Mouse (Mus musculus) mouse trophoblast stem cell (cell line): ENCODE data around the gene Erf.

Source experiments
- in situ Hi-C, 2 experiments: fragments of 300-500 bp; cut with MseI, MboI; formaldehyde crosslinking; loops; 2 replicates in 1 of 2; 3 replicates in 1 of 2; pipeline ENCODE4 v1.15.1; 2025

The Erf gene

DNA sequence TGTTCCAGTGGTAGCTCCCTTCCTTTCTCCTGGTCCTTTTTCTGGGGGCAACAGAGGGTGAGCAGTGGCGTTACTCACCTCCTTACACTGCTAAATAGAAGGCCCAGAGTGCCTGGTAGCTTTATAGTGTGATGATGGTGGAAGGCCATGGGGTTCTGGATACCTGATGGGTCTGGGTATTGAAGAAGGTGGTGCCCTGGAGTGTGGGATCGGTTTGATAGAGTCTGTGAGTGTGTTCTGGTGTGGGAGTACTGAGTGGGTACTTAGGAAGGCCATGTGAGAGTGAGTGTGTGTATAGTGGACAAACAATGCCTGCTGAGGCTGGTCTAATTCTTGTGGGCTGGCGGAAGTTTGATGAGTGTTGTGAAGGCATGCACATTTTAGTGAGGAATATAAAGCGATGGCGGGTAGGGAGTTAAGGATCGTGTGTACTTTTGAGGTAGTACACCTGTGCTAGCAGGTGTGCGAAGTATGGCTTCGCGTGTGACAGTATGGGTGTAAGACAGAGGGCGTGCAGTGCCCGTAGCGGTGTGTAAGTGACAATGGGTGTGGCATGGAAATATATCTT lies 30.7 kb upstream of the Erf start:
- in situ Hi-C loops: no loop called here

DNA sequence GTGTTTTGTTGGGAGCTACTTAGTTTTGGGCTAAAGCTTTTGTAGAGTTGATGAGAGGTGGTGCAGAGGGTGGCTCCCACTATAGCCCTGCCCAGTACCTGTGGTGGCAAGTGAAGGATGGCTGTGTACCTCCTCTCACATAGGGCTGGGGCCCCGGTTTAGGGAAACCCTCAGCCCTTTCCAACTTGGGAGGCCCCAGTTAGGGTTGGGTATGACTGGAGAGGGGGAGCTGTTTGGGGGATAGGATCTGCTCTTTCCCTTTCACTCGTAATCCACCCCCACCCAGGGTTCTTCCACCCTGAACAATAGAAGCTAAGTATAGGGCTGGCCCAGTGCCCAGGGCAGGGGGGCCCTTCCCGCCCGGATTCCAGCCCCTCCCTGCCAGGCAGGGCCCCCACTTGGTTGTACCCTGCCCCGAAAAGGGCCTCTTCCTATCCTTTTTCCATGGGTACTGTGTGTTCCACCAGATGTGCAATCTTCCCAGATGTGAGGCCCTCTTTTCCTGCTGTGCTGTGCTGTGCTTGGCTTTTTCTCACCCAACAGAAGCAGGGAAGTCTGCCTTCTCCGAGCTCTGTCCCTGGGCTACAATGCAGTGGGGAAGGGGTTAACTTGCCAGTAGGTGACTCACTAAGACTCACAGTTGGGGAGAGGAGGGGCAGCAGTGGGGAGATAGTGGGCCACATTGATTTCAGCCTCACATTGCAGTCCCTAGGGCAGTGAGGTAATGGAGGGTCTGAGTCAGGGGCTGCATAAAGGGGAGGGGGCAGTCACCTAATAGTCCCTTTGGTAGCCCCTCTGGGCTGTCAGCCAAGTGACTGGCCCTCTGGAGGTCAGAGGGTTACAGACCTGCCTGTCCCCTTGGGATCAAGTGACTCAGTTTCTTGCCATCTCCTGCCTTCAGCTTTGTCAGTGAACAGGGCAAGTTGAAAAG lies 29.6 kb upstream of the Erf start:
- in situ Hi-C loops: loop anchor here (5.0 kb wide), 2 partner anchors 38 to 43 kb away; partner anchors contain the start of gene Gsk3a (in 1 of the 2)

DNA sequence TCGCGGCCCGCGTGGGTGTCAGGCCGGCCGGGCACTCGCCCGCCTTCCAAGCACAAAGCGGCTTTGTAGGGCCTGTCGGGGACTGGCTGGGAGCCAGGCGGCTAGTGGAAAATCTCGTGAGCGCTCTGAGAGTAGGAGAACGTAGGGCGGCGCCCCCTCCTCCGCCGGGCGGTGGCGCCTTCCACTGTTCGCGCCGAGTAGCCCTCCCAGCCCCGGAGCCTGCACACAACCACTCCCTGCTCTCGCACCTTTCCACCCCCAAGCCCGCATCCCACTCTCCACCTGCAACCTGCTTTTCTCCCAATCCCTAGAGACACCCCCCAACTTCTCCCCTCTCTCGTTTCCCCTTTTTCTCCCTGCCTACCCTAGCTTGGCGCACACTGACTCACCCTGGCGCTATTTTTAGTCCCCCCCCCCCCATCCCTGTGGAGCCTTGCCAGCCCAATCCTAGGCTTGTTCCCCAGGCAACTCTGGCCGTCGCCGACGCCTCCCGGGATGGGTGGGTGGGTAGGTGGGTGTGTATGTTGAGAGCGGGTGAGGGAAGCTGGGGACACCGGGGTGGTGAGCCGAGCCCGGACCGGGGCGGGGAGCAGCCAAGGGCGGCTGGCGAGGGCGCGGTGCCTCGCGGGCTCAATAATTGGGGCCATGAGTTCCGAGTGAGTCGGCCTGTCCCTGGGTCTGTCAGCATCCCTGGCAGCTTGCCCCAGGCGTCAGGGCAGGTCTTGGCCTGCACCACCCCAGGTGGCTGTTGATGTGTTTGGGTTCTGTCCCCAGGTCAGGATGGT lies 28.7 kb upstream of the Erf start:
- in situ Hi-C loops: loop anchor here (5.0 kb wide), 2 partner anchors 37 to 42 kb away; partner anchors contain the start of gene Gsk3a (in 1 of the 2)

DNA sequence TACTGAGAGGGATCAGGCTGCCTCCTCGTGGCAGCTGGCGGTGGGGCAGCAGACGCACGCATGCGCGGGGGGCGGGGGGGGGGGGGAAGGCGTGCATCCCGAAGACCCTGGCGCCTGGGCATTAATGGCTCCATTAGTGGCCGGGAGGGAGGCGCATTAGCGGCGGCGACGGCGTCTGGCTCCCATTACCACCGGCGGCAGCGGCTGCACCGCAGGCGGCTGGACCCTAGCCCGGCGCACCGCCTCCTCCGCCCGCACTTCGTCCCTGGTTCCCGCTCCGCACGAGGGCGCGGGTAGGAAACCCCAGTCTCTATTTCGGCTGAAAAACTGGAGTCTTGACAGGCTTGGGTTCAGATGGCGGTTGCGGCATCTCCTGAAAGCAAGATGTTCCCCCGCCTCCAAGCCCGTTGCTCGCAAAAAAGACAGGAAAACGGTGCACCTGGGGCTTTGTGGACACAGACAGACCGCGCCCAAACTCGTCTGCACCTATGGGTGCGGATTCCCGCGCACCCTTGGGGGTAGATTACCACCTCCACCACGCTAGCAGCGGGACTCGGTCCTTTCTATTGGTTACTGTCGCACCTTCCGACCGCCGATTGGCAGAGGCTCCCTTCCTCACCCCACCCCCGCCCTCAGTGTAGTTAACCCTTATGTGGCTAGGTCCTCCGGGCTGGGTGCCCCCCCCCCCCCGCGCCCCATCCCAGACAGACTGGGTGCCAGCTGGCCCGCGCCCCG lies 27.9 kb upstream of the Erf start:
- in situ Hi-C loops: loop anchor here (5.0 kb wide), 2 partner anchors 36 to 41 kb away; partner anchors contain the start of gene Gsk3a (in 1 of the 2)

DNA sequence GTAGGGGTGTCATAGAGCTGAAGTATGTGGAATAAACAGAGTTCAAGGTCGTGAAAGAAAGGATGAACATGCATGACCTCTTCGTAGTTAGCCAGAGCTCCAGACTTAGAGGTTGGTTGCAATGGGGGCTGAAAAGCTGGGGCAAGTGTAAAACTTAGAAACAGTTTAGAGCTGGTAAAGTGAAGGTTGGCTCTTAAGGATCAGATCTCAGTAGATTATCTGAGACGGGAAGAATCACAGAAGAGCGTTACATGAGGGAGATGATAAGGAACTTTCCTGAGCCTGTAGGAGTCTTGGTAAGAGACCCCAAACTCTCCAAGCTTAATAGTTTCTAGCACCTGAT lies 27.4 kb upstream of the Erf start:
- in situ Hi-C loops: loop anchor here (5.0 kb wide), 2 partner anchors 36 to 41 kb away; partner anchors contain the start of gene Gsk3a (in 1 of the 2)

DNA sequence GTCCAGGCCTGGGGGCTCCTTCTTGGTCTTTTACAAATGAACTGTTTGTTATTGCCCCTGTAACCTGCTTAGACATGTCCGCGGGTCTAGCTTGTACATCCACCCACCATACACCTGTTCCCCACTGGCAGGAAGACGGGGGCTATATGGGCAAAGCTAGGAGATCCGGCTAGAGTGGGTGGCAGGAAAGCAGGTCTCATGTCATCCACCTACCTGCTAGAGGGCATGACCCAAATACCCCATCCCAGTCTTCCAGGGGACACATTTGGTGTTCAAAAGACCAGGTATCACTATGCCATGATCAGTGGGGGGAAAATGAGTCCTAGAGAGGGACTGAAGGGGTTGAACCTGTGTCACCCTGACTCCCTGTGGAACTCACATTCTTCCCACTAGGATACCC lies 26.8 kb upstream of the Erf start:
- in situ Hi-C loops: loop anchor here (5.0 kb wide), 2 partner anchors 35 to 40 kb away; partner anchors contain the start of gene Gsk3a (in 1 of the 2)

DNA sequence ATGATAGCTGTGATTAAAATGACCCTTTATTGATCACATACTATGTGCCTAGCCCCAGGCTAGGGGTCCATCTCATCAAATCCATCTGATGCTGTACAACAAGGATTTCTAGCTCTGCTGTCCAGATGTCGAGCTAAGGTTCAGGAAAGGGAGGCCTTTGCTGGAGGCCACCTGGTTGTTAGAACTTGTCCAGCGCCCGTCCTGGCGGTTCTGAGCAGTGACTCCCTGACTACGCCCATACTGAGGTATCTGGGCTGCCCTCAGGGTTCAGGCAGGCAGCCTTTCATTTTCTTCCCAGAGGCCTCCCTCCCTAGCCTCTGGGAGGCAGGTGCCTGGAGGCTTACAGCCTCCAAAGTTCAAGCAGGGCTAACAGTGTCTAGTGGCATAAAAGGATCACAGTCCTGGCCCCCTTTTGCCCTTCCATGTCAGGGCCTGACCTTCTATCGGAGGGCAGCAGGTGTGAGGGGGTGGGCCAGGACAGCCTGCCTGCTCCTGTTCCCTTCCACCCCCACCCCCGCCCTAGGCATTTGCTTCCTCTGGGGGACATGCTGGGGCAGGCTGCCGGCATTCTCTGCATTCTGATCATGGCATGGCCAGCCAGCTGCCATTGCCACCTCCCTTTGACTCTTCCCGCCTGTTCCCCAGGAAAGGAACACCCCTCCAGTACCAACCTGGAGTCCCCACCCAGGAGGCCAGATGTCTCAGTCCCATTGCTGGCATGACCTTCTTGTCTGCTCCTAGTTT lies 25.2 kb upstream of the Erf start:
- in situ Hi-C loops: loop anchor here (5.0 kb wide), 2 partner anchors 33 to 38 kb away; partner anchors contain the start of gene Gsk3a (in 1 of the 2)

DNA sequence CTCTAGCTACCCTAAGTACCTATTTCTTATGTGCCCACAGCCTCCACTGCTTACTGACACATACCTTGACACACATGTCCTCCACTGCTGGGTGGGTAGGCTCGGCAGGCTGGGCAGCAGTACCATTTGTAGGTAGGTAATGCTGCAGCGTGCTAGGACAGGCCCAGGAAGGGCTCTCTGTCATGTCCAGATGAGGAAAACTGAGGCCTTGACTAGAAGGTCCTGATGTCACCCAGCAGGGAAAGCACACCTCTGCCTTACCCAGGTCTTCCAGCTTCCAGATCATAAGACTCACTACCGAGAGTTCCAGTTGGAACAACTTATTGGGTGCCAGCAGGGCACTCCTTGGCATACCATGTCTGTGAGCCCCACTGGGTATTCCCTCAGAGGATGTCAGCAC lies 24.4 kb upstream of the Erf start:
- in situ Hi-C loops: loop anchor here (5.0 kb wide), 2 partner anchors 33 to 38 kb away; partner anchors contain the start of gene Gsk3a (in 1 of the 2)

DNA sequence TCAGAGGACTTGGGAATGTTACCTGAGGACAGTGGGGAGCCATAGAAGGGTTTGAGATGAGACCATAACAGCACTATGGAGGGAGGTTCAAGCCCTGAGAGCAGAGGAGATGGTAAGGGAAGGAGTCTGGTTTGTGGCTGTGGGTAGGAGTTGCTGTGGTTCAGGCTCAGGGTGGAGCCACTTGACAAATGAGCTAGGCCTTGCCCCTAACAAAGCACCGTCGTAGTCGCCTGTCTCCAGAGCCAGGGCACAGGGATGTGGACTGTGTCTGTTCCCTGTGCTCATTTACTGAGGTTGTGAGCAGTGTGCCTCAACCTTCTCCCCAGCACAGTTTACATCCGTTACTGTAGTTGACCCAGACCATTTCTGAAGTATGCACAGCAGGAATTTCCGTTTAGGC lies 24.0 kb upstream of the Erf start:
- in situ Hi-C loops: no loop called here

DNA sequence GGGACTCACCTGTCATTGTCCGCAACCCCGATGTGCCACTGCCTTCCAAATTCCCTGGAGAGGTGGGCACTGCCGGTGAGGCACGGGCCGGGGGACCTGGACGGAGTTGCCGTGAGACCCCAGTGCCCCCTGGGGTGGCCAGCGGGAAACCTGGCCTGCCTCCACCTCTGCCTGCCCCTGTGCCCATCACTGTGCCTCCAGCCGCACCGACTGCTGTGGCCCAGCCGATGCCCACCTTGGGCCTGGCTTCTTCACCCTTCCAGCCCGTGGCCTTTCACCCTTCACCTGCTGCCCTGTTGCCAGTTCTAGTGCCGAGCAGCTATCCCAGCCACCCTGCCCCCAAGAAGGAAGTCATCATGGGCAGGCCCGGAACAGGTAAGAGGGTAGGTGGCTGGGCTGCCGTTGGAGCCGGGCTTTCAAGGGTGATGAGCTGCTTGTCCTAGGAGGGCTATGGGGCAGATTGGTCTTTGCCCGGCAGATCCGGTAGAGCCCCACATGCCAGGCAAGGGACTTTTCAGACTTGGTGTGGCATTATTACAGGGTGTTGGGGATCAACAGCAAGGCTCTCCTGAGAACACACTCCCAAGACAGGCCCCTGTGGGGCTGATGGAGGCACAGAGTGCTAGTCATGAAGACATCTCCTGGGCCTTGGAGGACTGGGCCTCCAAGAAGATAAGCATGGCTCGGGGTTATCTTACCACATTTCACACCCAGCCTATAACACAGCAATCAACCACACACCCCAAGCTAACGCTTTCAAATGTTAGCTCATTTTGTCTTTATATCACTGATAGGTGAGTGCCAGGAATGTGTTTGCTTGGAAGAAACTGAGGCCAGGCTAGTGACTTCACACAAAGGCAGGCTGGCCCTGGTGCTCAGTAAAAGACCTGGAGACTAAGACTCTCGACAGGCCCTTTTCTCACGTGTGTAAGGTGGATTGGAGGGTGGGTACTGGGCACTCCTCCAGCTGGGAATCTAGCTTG lies 23.0 kb upstream of the Erf start:
- in situ Hi-C loops: no loop called here

DNA sequence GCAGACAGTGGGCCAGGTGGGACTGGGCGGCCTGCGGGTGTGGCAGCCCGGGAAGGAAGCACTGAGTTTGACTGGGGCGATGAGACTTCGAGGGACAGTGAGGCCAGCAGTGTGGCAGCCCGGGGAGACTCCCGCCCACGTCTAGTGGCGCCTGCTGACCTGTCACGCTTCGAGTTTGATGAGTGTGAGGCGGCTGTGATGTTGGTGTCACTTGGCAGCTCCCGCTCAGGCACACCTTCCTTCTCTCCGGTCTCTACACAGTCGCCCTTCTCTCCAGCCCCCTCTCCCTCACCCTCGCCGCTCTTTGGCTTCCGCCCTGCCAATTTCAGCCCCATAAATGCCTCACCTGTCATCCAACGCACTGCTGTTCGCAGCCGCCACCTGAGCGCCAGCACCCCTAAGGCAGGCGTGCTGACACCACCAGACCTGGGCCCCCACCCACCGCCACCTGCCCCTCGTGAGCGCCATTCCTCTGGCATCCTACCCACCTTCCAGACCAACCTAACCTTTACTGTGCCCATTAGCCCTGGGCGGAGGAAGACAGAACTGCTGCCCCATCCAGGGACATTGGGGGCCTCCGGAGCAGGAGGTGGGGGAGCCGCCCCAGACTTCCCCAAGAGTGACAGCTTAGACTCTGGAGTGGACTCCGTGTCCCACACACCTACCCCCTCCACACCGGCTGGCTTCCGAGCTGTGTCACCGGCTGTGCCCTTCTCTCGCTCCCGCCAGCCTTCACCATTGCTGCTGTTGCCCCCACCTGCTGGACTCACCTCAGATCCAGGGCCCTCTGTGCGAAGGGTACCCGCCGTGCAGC lies 22.1 kb upstream of the Erf start:
- in situ Hi-C loops: no loop called here

DNA sequence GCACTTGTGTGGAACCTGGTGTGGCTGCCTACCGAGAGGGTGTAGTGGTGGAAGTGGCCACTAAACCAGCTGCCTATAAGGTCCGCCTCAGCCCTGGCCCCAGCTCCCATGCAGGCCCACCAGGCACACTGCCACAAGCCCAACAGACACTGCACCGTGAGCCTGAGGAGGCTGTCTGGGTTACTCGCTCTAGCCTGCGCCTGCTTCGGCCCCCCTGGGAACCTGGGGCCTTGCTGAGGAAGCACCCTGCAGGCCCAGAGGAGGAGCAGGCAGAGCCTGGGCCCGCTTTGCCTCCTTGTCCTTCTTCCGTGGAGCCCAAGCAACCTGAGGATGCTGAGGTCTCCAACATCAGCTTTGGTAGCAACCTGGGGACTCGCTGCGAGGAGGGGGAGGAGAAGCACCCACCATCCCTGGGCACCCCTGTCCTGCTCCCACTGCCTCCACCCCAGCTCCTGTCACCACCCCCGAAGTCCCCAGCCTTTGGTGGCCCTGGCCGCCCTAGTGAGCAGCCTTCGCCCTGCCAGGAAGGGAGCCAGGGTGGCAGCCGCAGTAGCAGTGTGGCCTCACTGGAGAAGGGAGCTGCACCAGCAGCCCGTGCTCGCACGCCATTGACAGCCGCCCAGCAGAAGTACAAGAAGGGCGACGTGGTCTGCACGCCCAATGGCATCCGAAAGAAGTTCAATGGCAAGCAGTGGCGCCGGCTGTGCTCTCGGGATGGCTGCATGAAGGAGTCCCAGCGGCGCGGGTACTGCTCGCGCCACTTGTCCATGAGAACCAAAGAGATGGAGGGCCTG lies 21.3 kb upstream of the Erf start:
- in situ Hi-C loops: no loop called here

DNA sequence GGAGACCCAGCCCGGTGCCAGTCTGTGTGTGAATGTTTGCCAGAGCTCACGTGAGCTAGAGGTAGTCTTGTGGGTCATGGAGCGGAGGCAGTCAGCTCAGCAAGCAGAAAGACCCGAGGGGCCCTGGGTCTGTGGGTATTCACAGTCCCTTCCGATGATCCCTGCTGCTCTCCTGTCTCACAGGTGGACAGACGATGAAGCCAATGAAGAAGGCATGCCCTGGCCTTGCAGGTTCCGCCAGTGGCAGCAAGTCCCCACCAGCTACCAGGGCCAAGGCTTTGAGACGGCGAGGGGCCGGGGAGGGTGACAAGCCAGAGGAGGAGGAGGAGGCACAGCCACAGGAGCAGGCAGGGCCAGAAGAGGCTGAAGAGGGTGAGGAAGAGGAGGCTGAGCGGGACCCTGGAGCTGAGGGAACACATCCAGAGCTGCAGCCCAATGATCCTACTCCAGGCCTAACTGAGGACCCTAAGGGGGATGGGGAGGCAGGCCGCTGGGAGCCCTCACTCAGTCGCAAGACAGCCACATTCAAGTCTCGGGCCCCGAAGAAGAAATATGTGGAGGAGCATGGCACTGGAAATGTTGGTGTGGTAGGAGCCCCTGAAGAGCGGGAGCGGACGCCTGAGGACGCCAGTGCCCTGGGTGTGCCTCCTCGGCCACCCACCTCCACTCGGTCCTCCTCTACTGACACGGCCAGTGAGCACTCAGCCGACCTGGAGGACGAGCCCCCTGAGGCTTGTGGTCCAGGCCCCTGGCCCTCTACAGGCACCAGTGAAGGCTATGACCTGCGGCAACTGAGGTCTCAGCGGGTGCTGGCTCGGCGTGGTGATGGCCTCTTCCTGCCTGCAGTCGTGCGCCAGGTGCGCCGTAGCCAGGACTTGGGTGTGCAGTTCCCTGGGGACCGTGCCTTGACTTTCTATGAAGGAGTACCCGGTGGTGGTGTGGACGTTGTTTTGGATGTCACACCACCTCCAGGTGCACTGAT lies 20.4 kb upstream of the Erf start:
- in situ Hi-C loops: no loop called here

DNA sequence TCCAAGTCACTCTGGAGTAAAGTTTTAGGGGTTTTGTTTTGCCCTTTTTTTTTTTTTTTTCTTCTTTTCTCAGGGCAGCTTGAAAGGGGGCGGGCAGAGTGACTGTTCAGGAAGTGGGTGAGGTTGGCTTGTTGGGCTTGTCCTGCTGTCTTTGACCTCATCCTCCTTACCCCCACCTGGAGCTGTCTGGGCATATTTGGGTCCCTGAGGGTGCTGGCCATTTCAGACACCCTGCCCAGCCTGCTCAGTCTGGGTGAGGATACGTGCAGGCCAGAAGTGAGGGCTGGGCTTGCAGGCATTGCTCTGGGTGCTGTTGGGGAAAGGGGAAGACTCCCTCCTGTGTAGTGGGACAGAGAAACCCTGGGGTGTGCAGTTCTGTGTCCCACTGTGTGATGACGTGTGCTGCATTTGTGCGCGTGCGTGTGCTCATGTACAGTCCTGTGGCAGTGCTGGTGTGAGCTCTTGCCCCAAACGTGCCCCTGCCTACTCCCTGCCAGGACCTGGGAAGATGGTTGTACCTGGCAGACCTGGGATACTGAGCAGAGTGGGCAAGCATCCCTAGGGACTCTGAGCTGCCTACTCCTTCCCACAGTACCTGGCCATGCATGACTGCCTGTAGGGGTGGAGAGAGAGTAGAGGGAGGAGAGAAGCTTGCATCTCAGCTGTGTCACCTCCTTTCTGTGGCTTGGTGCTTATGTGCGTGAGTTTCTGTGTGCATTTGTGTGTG lies 19.1 kb upstream of the Erf start:
- in situ Hi-C loops: no loop called here

DNA sequence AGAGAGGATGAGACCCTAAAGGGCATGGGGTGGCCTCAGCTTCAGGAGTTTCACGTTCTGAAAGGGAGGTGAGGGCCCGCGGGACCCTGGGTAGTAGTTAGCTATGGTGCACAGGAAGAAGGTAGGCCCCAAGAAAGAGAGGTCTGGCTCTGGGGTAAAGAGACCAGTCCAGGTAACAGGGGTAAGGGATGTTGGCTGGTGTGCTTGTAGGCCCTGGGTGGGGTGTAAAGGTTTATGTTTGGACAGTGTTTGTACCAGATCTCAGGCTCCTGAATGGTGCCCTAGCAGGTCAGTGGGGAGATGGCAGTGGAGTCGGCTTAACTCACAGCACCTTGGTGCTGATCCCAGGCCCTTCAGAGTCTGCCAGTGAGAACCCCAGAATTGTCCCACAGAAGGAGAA lies 18.5 kb upstream of the Erf start:
- in situ Hi-C loops: no loop called here

DNA sequence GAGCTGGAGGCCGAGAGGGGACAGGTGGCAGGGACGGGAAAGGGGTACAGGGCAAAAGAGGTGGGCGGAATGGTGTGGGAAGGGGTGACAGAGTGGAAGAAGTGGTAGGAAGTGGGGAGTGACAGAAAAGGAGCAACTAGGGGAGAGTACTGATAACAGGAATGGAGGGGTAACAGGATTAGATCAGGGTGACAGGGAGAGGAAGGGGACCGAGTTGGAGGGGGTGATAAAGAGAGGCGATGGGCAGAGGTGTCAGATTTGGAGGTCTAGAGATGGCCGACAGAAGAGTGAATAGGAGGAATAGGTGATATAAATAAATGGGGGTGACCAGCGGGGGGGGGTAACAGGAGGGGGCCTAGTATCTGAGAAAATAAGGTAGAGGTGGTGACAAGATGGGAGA lies 18.0 kb upstream of the Erf start:
- in situ Hi-C loops: no loop called here
